Mouse (Mus musculus) spleen, postnatal 4 days (tissue): ENCODE measurements around the gene Ptafr.
A peak's percentile ranks its signal among the peaks of the same experiment; 100 is the strongest.

ENCODE experiments used
- DNase-seq, 2 experiments: peaks; one replicate each; pipeline ENCODE4 v3.0.0; 2022; ENCODE audit warnings: low spot score in 2 of 2

Ptafr gene

GRCm38 (mm10) chr4:132617873-132618272, 54.0 kb downstream of the Ptafr start:
- DNase-seq = no peak

GRCm38 (mm10) chr4:132618850-132619375, 55.0 kb downstream of the Ptafr start:
- DNase-seq = no peak

GRCm38 (mm10) chr4:132620134-132620533, 56.3 kb downstream of the Ptafr start:
- no peak for DNase-seq

- no peak for DNase-seq
Observed at GRCm38 (mm10) chr4:132621287-132622068, 57.6 kb downstream of the Ptafr start.

- peak; percentile 81 to 83 for DNase-seq
Observed at GRCm38 (mm10) chr4:132624034-132624657, 60.3 kb downstream of the Ptafr start.

- DNase-seq = peak; percentile 66 to 88
Observed at GRCm38 (mm10) chr4:132628830-132629229, 65.0 kb downstream of the Ptafr start.
